Mouse (Mus musculus): Measurements from ENCODE around the gene Lhx1.

DNA sequence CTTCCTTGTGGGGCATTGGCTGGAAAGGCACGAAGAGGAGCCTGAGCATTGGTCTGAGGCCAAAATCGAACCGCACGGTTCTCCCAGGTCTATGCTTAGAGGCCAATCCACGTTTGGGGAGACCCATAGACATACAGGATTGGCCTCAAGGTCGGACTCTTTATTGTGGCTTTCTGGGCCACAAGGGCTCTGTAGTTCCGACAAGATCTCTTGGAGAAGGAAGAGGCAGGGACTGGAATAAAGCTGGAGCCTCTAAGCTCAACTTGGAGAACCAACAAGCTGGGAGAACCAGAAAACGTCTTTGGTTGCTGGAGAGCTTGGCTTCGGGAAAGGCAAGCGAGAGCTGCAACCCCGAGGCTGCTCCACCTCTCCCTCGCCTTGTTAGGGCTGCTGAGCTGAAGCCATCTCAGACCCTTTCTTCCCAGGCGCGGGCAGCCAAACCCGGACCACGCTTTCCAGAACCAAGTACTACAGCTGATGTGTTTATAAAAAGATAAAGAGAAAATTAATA is 2.0 kb downstream of the Lhx1 start:
- no peak for TF ChIP-seq EP300 (IDR thresholded peaks at IDR 0.05; ENCODE audit: low read depth)
- no peak for TF ChIP-seq CTCF (IDR thresholded peaks at IDR 0.05; ENCODE audit: low read depth)
